Mouse (Mus musculus): ENCODE data around the gene Commd1. TPM values are rescaled to one million over a fixed set of nuclear protein-coding genes. Genes with fewer than 3 reads are reported as not detected.

Gene Commd1
- polyA plus RNA-seq, 1 experiment from 2014 or later: 217 TPM

- TF ChIP-seq CTCF (IDR thresholded peaks at IDR 0.05): no peak
- no peak for TF ChIP-seq EP300 (IDR thresholded peaks at IDR 0.05)
- Histone ChIP-seq H3K27ac (ENCODE audit: low read length) (no peak overlapping the region), H3K9me3 (ENCODE audit: low read length) (no peaks in the 10 kb centered on the region), H3K36me3 (ENCODE audit: insufficient read depth, low read length) (no peaks in the 10 kb centered on the region), H3K4me1 (ENCODE audit: insufficient read depth, low read depth, low read length) (no peaks in the 10 kb centered on the region), H3K27me3 (replicated peaks; ENCODE audit: insufficient read depth, low read length) (no peaks in the 10 kb centered on the region), H3K9ac (replicated peaks; ENCODE audit: low read depth) (no peak overlapping the region), H3K4me2 (replicated peaks; ENCODE audit: low read depth, low read length) (no peak overlapping the region), H3K4me3 (ENCODE audit: low read depth, low read length) (no peak overlapping the region)
- ATAC-seq: no peak
- no peak for DNase-seq (ENCODE audit: low spot score)
Observed at GRCm38 (mm10) chr11:22906453-22906865, 75.7 kb downstream of the Commd1 start.

DNA sequence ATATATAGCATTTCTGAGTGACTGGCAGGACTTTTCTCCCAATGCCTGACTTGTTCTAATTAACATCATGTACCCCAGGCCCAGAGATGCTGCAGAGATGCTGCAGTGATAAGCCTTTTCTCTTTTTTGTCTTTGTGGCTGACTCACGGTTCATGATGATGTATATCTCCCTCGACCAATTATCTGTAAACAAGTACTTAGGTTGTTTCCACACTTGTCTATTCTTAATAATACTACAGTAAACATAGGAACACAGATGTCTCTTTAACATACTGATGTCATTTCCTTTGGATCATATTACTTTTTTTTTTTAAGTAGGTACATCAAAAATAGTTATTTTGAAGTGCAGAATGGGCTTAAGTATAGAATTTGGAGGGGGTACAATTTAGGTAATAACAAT, 79.3 kb downstream of the Commd1 start:
- Histone ChIP-seq H3K4me1 (ENCODE audit: insufficient read depth, low read depth, low read length) (no peaks in the 10 kb centered on the region), H3K9ac (replicated peaks; ENCODE audit: low read depth) (no peak overlapping the region), H3K4me2 (replicated peaks; ENCODE audit: low read depth, low read length) (no peak overlapping the region), H3K27ac (ENCODE audit: low read length) (no peak overlapping the region), H3K36me3 (ENCODE audit: insufficient read depth, low read length) (no peaks in the 10 kb centered on the region), H3K4me3 (ENCODE audit: low read depth, low read length) (no peak overlapping the region), H3K27me3 (replicated peaks; ENCODE audit: insufficient read depth, low read length) (no peaks in the 10 kb centered on the region), H3K9me3 (ENCODE audit: low read length) (no peaks in the 10 kb centered on the region)
- DNase-seq (ENCODE audit: low spot score) (no peak), ATAC-seq (no peak)
- 48% methylated on average over 2 of the region's 2 CpGs for WGBS
- TF ChIP-seq CTCF (IDR thresholded peaks at IDR 0.05): no peak
- TF ChIP-seq EP300 (IDR thresholded peaks at IDR 0.05): no peak

DNA sequence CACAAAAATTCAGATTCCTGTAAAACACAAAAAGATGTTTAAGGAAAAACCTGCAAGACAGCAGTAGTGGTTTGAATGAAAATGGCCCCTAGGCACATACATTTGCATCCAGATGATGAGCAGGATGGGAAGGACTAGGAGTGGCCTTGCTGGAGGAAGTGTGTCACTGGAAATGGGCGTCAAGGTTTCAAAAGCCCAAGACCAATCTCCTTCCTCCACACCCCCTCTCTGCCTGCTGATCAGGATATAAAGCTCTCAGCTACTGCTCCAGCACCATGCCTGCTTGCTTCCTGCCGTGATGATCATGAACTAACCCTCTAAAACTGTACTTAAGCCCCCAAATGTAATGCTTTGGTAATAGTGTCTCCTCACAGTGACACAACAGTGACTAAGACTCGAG, 82.1 kb downstream of the Commd1 start:
- no peaks in the 10 kb centered on the region for H3K4me1 ChIP-seq (ENCODE audit: insufficient read depth, low read depth, low read length)
- WGBS: 77% methylated on average over 3 of the region's 3 CpGs
- no peak overlapping the region for H3K4me3 ChIP-seq (ENCODE audit: low read depth, low read length)
- no peaks in the 10 kb centered on the region for H3K27me3 ChIP-seq (replicated peaks; ENCODE audit: insufficient read depth, low read length)
- H3K9me3 ChIP-seq (ENCODE audit: low read length): no peaks in the 10 kb centered on the region
- no peak overlapping the region for H3K9ac ChIP-seq (replicated peaks; ENCODE audit: low read depth)
- no peak overlapping the region for H3K27ac ChIP-seq (ENCODE audit: low read length)
- H3K4me2 ChIP-seq (replicated peaks; ENCODE audit: low read depth, low read length): no peak overlapping the region
- TF ChIP-seq CTCF (IDR thresholded peaks at IDR 0.05) (no peak), EP300 (IDR thresholded peaks at IDR 0.05) (no peak)
- H3K36me3 ChIP-seq (ENCODE audit: insufficient read depth, low read length): no peaks in the 10 kb centered on the region
- DNase-seq (ENCODE audit: low spot score): no peak
- ATAC-seq: no peak

DNA sequence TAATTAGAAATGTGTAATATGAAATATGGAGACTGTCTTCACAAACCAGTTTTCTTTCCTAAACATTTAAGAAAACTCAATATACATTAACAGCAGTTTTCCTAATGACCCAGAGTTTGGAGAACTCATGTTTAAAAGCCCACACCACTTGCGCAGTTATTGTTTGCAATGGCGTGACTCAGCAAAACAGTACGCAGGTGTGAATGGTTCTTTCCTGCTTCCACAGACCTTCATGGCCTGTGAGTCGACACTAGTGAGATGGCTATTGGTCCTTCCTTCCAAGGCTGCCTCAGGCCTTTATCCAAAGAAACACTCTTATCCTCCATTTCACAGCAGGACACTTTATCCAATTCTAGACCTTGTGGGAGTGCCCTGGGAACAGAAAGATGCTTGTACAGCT, 84.5 kb downstream of the Commd1 start:
- H3K9me3 ChIP-seq (ENCODE audit: low read length): no peaks in the 10 kb centered on the region
- H3K4me3 ChIP-seq (ENCODE audit: low read depth, low read length): no peak overlapping the region
- ATAC-seq (no peak), DNase-seq (ENCODE audit: low spot score) (no peak)
- TF ChIP-seq EP300 (IDR thresholded peaks at IDR 0.05) (no peak), CTCF (IDR thresholded peaks at IDR 0.05) (no peak)
- no peaks in the 10 kb centered on the region for H3K4me1 ChIP-seq (ENCODE audit: insufficient read depth, low read depth, low read length)
- 84% methylated on average over 4 of the region's 4 CpGs for WGBS
- H3K27me3 ChIP-seq (replicated peaks; ENCODE audit: insufficient read depth, low read length): no peaks in the 10 kb centered on the region
- H3K27ac ChIP-seq (ENCODE audit: low read length): no peak overlapping the region
- no peak overlapping the region for H3K4me2 ChIP-seq (replicated peaks; ENCODE audit: low read depth, low read length)
- H3K9ac ChIP-seq (replicated peaks; ENCODE audit: low read depth): no peak overlapping the region
- no peaks in the 10 kb centered on the region for H3K36me3 ChIP-seq (ENCODE audit: insufficient read depth, low read length)

DNA sequence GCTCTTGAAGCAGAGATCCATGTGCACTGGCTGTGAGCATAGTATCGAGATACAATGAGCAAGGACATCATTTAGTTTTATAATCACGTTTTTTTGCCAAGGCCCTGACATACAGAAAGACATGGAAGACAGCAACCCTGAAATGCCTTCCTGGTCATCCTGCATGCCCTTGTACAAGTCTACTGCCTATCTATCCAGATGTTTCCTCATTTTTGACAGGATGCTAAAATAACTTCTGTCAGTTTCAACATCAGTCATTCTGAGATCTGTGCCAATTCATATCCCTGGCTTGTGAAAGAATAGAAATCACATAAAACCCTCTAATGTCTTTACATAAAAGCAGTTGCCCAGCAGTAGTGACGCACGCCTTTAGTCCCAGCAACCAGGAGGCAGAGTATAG, 85.1 kb downstream of the Commd1 start:
- WGBS: 69% methylated on average over 4 of the region's 4 CpGs
- no peaks in the 10 kb centered on the region for H3K36me3 ChIP-seq (ENCODE audit: insufficient read depth, low read length)
- TF ChIP-seq EP300 (IDR thresholded peaks at IDR 0.05): no peak
- TF ChIP-seq CTCF (IDR thresholded peaks at IDR 0.05): no peak
- no peak overlapping the region for H3K4me2 ChIP-seq (replicated peaks; ENCODE audit: low read depth, low read length)
- H3K27me3 ChIP-seq (replicated peaks; ENCODE audit: insufficient read depth, low read length): no peaks in the 10 kb centered on the region
- no peak overlapping the region for H3K4me3 ChIP-seq (ENCODE audit: low read depth, low read length)
- no peak overlapping the region for H3K27ac ChIP-seq (ENCODE audit: low read length)
- no peaks in the 10 kb centered on the region for H3K9me3 ChIP-seq (ENCODE audit: low read length)
- DNase-seq (ENCODE audit: low spot score) (peak; percentile 49), ATAC-seq (no peak)
- H3K9ac ChIP-seq (replicated peaks; ENCODE audit: low read depth): no peak overlapping the region
- H3K4me1 ChIP-seq (ENCODE audit: insufficient read depth, low read depth, low read length): no peaks in the 10 kb centered on the region

DNA sequence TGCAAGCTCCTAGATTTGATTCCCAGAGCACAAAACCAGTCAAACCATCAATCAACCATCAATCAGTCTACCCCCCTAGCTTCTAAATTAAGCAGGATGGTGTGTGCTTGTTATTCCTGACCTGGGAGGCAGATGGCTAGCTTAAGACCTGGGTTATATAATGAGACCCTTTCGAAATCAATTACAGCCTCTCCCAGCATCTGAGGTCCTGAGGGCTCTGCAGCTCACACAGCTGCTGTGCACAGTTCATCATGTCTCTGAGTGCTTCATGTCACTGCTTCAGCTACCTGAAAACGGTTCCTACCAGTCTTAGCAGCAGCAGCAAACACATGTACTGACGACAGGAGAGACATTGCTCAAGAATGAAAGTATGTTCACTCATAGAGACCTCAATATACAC, 89.1 kb downstream of the Commd1 start:
- DNase-seq (ENCODE audit: low spot score) (no peak), ATAC-seq (no peak)
- no peak overlapping the region for H3K9ac ChIP-seq (replicated peaks; ENCODE audit: low read depth)
- H3K27me3 ChIP-seq (replicated peaks; ENCODE audit: insufficient read depth, low read length): no peaks in the 10 kb centered on the region
- H3K27ac ChIP-seq (ENCODE audit: low read length): no peak overlapping the region
- no peaks in the 10 kb centered on the region for H3K4me1 ChIP-seq (ENCODE audit: insufficient read depth, low read depth, low read length)
- no peak overlapping the region for H3K4me2 ChIP-seq (replicated peaks; ENCODE audit: low read depth, low read length)
- no peak for TF ChIP-seq EP300 (IDR thresholded peaks at IDR 0.05)
- no peak for TF ChIP-seq CTCF (IDR thresholded peaks at IDR 0.05)
- H3K9me3 ChIP-seq (ENCODE audit: low read length): no peaks in the 10 kb centered on the region
- 57% methylated on average over 3 of the region's 3 CpGs for WGBS
- no peaks in the 10 kb centered on the region for H3K36me3 ChIP-seq (ENCODE audit: insufficient read depth, low read length)
- no peak overlapping the region for H3K4me3 ChIP-seq (ENCODE audit: low read depth, low read length)

- no peak for TF ChIP-seq CTCF (IDR thresholded peaks at IDR 0.05)
- no peak for TF ChIP-seq EP300 (IDR thresholded peaks at IDR 0.05)
Observed at GRCm38 (mm10) chr11:22892466-22892865, 89.7 kb downstream of the Commd1 start.

More at GRCm38 (mm10) chr11:22892466-22892865, 89.7 kb downstream of the Commd1 start:
- no peak overlapping the region for H3K27ac ChIP-seq (ENCODE audit: low read length)
- H3K9ac ChIP-seq (replicated peaks; ENCODE audit: low read depth): no peak overlapping the region
- 66% methylated on average over 6 of the region's 6 CpGs for WGBS
- no peak overlapping the region for H3K4me2 ChIP-seq (replicated peaks; ENCODE audit: low read depth, low read length)
- H3K4me3 ChIP-seq (ENCODE audit: low read depth, low read length): no peak overlapping the region
- no peaks in the 10 kb centered on the region for H3K36me3 ChIP-seq (ENCODE audit: insufficient read depth, low read length)
- DNase-seq (ENCODE audit: low spot score): peak; percentile 21
- H3K4me1 ChIP-seq (ENCODE audit: insufficient read depth, low read depth, low read length): no peaks in the 10 kb centered on the region
- ATAC-seq: 0 out of 2 replicates have a peak, but pooled peaks have one; percentile 8
- H3K27me3 ChIP-seq (replicated peaks; ENCODE audit: insufficient read depth, low read length): no peaks in the 10 kb centered on the region
- no peaks in the 10 kb centered on the region for H3K9me3 ChIP-seq (ENCODE audit: low read length)

All from lung, postnatal 0 days (tissue).